In the genomic region with DNA sequence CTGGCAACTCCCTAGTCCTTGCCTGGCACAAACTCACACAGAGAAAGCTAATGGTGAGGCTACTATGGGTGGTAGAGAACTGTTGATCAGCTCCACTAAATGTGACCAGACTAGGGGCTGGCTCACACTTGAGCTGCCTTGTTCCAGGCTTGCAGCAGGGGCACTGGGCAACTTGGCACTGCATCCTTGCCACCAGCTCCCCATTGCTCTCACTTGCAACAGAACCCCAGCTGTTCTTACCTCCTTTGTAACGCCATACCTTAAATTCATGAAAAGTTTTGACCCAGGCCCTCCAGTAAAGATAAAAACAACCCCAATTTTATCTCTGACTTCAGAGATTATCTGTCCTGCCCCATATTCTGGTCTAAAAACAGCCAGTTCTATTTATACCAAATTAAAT, we compare ENCODE assay signal across 16 mouse cellular contexts.
"Had no signal": no experiment of that assay in that cellular context is flagged by ENCODE, and none has a peak within 500 bp of the region (broad histone marks: within the 10 kb centered on the region; RNA-seq: fewer than 3 reads in every experiment).

No protein-coding gene starts in this region.

- H3K27ac ChIP-seq: neural tube, embryonic 13.5 days; neural tube, embryonic 15.5 days; stomach, embryonic 15.5 days; stomach, postnatal 0 days had no signal

- H3K4me2 ChIP-seq: neural tube, embryonic 13.5 days; neural tube, embryonic 15.5 days; stomach, embryonic 15.5 days had no signal

- DNase-seq: retina, postnatal 1 day; right cerebral cortex, adult 18-20 months; right cerebral cortex, postnatal 14 days; right cerebral cortex, postnatal 25 days; right cerebral cortex, postnatal 4 days; spleen, adult 18-20 months; thymus, adult 18-20 months; thymus, adult 2 months; thymus, postnatal 14 days; thymus, postnatal 25 days; thymus, postnatal 36 days; thymus, postnatal 4 days had no signal

- H3K4me3 ChIP-seq: neural tube, embryonic 13.5 days; neural tube, embryonic 15.5 days; stomach, embryonic 15.5 days had no signal

- H3K36me3 ChIP-seq: neural tube, embryonic 13.5 days; neural tube, embryonic 15.5 days; stomach, embryonic 15.5 days had no signal

- H3K27me3 ChIP-seq: stomach, embryonic 15.5 days had no signal
